ENCODE assay signal across 14 mouse cellular contexts in the genomic region with DNA sequence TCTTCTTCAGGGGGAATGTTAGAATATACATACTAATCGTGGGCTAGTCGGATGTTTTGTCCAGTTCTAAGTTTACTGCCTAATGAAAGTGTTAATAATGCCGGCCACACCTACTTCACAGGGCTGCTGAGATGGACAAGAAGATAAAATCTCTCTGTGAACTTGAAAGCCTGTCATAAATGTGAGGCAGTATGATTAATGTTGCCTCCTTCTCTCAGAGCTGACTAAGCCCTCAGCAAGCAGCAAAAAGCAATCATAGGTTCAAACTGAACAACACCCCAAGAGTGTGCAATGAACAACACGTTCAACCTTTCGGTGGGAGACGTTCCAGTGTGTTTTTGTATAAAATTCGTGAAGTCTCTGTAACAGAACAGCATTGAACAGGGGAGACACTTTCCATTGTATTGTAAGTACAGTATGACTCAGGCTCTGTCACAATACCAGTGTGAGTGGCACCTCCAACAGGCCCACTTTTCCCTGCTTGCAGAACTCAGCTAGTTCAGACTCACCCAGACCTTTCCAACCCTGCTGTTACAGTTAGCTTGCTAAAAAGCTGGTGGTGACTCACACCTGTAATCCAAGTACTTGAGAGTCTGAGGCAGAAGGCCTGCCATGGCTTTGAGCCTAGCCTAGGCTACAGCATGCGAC.
DNase-seq lines count a peak whose midpoint lies in the region; ATAC-seq and TF ChIP-seq lines count a peak whose summit lies in the region.
"Had no signal": no experiment of that assay in that cellular context is flagged by ENCODE, and none has a peak within 500 bp of the region (broad histone marks: within the 10 kb centered on the region; RNA-seq: fewer than 3 reads in every experiment).

No protein-coding gene starts in this region.

- no peak for DNase-seq in heart, postnatal 10 days
- peak; percentile 23 for DNase-seq in MEL (ENCODE audit: low read depth, low spot score)
- DNase-seq in gonadal fat pad, adult 2 months (ENCODE audit: low read depth): peak; percentile 58
- DNase-seq in midbrain, embryonic 10.5 days (ENCODE audit: low spot score): no peak
- no peak for DNase-seq in thymus, postnatal 14 days
- no peak for DNase-seq in gastrocnemius, adult 18-20 months (ENCODE audit: low spot score)
- DNase-seq: cerebellum, adult 9-11 months; kidney, adult 11 months; lung, adult 2 months; right cerebral cortex, postnatal 25 days; thymus, postnatal 25 days had no signal

- TF ChIP-seq EP300 in MEL (IDR thresholded peaks at IDR 0.05; ENCODE audit: low read depth in 1 of 2, low read length in 2 of 2): no peak

- no peak for ATAC-seq in heart, embryonic 16.5 days (replicated peaks; ENCODE audit: extremely low read depth, insufficient read depth, low FRiP score)
- no peak; the same call in 1 of the 2 replicates for ATAC-seq in stomach, embryonic 15.5 days (ENCODE audit: insufficient read depth, low FRiP score, low read depth)

- 79% methylated on average over 8 of the region's 8 CpGs for WGBS in heart, embryonic 16.5 days
- 50% methylated on average over 8 of the region's 8 CpGs for WGBS in stomach, embryonic 15.5 days
- WGBS in midbrain, embryonic 10.5 days: 89% methylated on average over 8 of the region's 8 CpGs

- no peak overlapping the region for H3K9ac ChIP-seq in heart, embryonic 16.5 days (ENCODE audit: low read length)
- H3K9ac ChIP-seq in MEL (ENCODE audit: control insufficient read depth, low read depth, low read length, poor library complexity, severe bottlenecking): no peak overlapping the region
- no peak overlapping the region for H3K9ac ChIP-seq in stomach, embryonic 15.5 days

- no peaks in the 10 kb centered on the region for H3K9me3 ChIP-seq in heart, embryonic 16.5 days (replicated peaks; ENCODE audit: control insufficient read depth, low read length)
- H3K9me3 ChIP-seq in MEL (replicated peaks; ENCODE audit: insufficient read depth, low read length): no peaks in the 10 kb centered on the region
- no peaks in the 10 kb centered on the region for H3K9me3 ChIP-seq in stomach, embryonic 15.5 days
- no peaks in the 10 kb centered on the region for H3K9me3 ChIP-seq in midbrain, embryonic 10.5 days (replicated peaks)

- no peaks in the 10 kb centered on the region for H3K36me3 ChIP-seq in heart, embryonic 16.5 days (ENCODE audit: control insufficient read depth, insufficient read depth)
- peaks cover 0 to 2% of the 10 kb centered on the region in 2 experiments; a peak in 2 of 4 replicates for H3K36me3 ChIP-seq in MEL (ENCODE audit: control insufficient read depth in 1 of 2, insufficient read depth in 2 of 2, low read length in 2 of 2)
- H3K36me3 ChIP-seq in stomach, embryonic 15.5 days: no peaks in the 10 kb centered on the region
- H3K36me3 ChIP-seq in midbrain, embryonic 10.5 days: no peaks in the 10 kb centered on the region

- no peaks in the 10 kb centered on the region; the same call in 1 of the 2 replicates for H3K4me1 ChIP-seq in heart, embryonic 16.5 days (ENCODE audit: control insufficient read depth, insufficient read depth, low read length)
- H3K4me1 ChIP-seq in MEL (ENCODE audit: control insufficient read depth in 1 of 2, insufficient read depth in 2 of 2, low read length in 2 of 2): peaks cover 2 to 18% of the 10 kb centered on the region in 2 experiments; a peak in 2 of 4 replicates
- peaks cover 15% of the 10 kb centered on the region; the same call in 1 of the 2 replicates for H3K4me1 ChIP-seq in stomach, embryonic 15.5 days
- H3K4me1 ChIP-seq in midbrain, embryonic 10.5 days: 0 out of 2 replicates have a peak, but pooled peaks cover 3% of the 10 kb centered on the region

- H3K27me3 ChIP-seq in heart, embryonic 16.5 days (ENCODE audit: control insufficient read depth, insufficient read depth, low read length): no peaks in the 10 kb centered on the region
- no peaks in the 10 kb centered on the region for H3K27me3 ChIP-seq in MEL (ENCODE audit: control insufficient read depth in 1 of 2, insufficient read depth in 2 of 2, low read length in 2 of 2)
- H3K27me3 ChIP-seq in stomach, embryonic 15.5 days (replicated peaks): no peaks in the 10 kb centered on the region
- H3K27me3 ChIP-seq in midbrain, embryonic 10.5 days (ENCODE audit: low read depth, poor library complexity, severe bottlenecking): no peaks in the 10 kb centered on the region

- H3K27ac ChIP-seq in heart, embryonic 16.5 days (ENCODE audit: low read length): 0 out of 2 replicates have a peak overlapping the region, but pooled peaks have one; percentile 3
- no peak overlapping the region for H3K27ac ChIP-seq in MEL (ENCODE audit: control insufficient read depth, low read depth, low read length)
- H3K27ac ChIP-seq in stomach, embryonic 15.5 days: peak overlapping the region; percentile 35; the same call in 1 of the 2 replicates
- no peak overlapping the region for H3K27ac ChIP-seq in midbrain, embryonic 10.5 days (replicated peaks)
- H3K27ac ChIP-seq: left cerebral cortex, adult 2 months had no signal

- TF ChIP-seq POLR2A in MEL (IDR thresholded peaks at IDR 0.05; ENCODE audit: control insufficient read depth in 1 of 2, insufficient read depth in 1 of 2, low read depth in 1 of 2, low read length in 2 of 2, poor library complexity in 1 of 2): no peak

- TF ChIP-seq RAD21 in MEL (IDR thresholded peaks at IDR 0.05; ENCODE audit: low read depth, low read length): no peak

- H3K79me2 ChIP-seq in MEL (ENCODE audit: control insufficient read depth, insufficient read depth, low read length, poor library complexity): no peaks in the 10 kb centered on the region

- intact Hi-C loops in heart, postnatal 10 days (cut with DNase I): loop anchor here (5.0 kb wide), 1 partner anchor 65 kb away; no protein-coding TSS in a partner anchor

- TF ChIP-seq CTCF in MEL (IDR thresholded peaks at IDR 0.05 in 2 of 3, conservative IDR thresholded peaks at IDR 0.05 in 1 of 3; ENCODE audit: control insufficient read depth in 1 of 3, insufficient read depth in 1 of 3, low read depth in 2 of 3, low read length in 3 of 3, poor library complexity in 1 of 3, severe bottlenecking in 1 of 3): no peak

- no peak overlapping the region for H3K4me2 ChIP-seq in heart, embryonic 16.5 days (ENCODE audit: low read depth, low read length)
- no peak overlapping the region for H3K4me2 ChIP-seq in stomach, embryonic 15.5 days

- H3K4me3 ChIP-seq in heart, embryonic 16.5 days (ENCODE audit: low read length): no peak overlapping the region
- no peak overlapping the region for H3K4me3 ChIP-seq in MEL (ENCODE audit: control insufficient read depth in 1 of 2, insufficient read depth in 1 of 2, low read depth in 2 of 2, low read length in 2 of 2)
- H3K4me3 ChIP-seq in stomach, embryonic 15.5 days (replicated peaks): no peak overlapping the region
- H3K4me3 ChIP-seq in midbrain, embryonic 10.5 days: no peak overlapping the region
- H3K4me3 ChIP-seq: left cerebral cortex, adult 2 months had no signal

TF ChIP-seq in MEL, 35 proteins besides CTCF, POLR2A, EP300 and RAD21:
- TF ChIP-seq TCF12 (IDR thresholded peaks at IDR 0.05; ENCODE audit: low read depth, low read length) (no peak), ZKSCAN1 (IDR thresholded peaks at IDR 0.05; ENCODE audit: low read depth, low read length) (no peak), POLR2AphosphoS5 (IDR thresholded peaks at IDR 0.05; ENCODE audit: borderline replicate concordance, low read depth, low read length) (no peak), ZC3H11A (IDR thresholded peaks at IDR 0.05; ENCODE audit: low read depth, low read length) (no peak)

Comparison
In these comparisons a context has a peak if more than half of its experiments do, and no peak if none do; other contexts are left out.
1. H3K27ac ChIP-seq: peak in heart, embryonic 16.5 days (single experiment) and stomach, embryonic 15.5 days (single experiment); none in MEL (single experiment) and midbrain, embryonic 10.5 days (single experiment).
2. DNase-seq: peak in MEL (single experiment) and gonadal fat pad, adult 2 months (single experiment); none in heart, postnatal 10 days (0 of 2), midbrain, embryonic 10.5 days (single experiment), thymus, postnatal 14 days (single experiment) and gastrocnemius, adult 18-20 months (single experiment).